Mouse (Mus musculus): ENCODE measurements at regions not wholly inside any gene's neighbourhood (a gene's known extent, or its start where the extent isn't known, plus 50 kb on each side); places are given as distances from the start of the nearest gene placed in this dataset.

DNA sequence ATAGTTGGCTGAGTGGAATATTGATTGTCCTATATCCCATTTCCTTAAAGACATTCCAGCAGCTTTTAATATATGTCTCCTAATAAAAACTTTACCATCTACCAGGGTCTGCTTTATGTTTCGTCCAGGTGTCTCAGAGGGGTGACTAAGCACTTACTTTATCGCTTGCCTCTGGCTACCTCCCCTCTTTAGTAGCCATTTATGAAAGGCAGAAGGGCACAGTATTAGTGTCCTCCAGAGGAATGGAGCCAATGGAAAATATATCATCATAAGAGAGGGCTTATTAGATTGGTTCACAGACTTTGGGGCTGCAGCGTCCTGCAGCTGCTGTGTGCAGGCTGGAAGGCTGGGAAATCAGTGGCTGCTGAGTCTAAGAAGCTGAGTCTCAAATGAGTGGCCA is 271.8 kb upstream of the Slc39a10 start:
- TF ChIP-seq CTCF (IDR thresholded peaks at IDR 0.05; ENCODE audit: insufficient read depth, low read length) (no peak), POLR2A (IDR thresholded peaks at IDR 0.05; ENCODE audit: borderline replicate concordance, extremely low read depth, low read depth, low read length) (no peak)

All from lung, adult 2 months (tissue).